Mouse (Mus musculus): ENCODE results near the gene Slc16a5. TPM values are rescaled to one million over a fixed set of nuclear protein-coding genes. Genes with fewer than 3 reads are reported as not detected.

Slc16a5 gene
- polyA plus RNA-seq, 1 experiment: not detected

- TF ChIP-seq CTCF (IDR thresholded peaks at IDR 0.05; ENCODE audit: borderline replicate concordance, extremely low read depth, insufficient read depth, insufficient read length) (no peak), POLR2A (IDR thresholded peaks at IDR 0.05; ENCODE audit: borderline replicate concordance, extremely low read depth, insufficient read depth, insufficient read length, poor library complexity, severe bottlenecking) (no peak)
- DNase-seq (ENCODE audit: low read depth): peak; percentile 14
Observed at GRCm38 (mm10) chr11:115511121-115511520, 48.8 kb downstream of the Slc16a5 start.

GRCm38 (mm10) chr11:115512004-115512403 is 49.7 kb downstream of the Slc16a5 start:
- no peak for TF ChIP-seq CTCF (IDR thresholded peaks at IDR 0.05; ENCODE audit: borderline replicate concordance, extremely low read depth, insufficient read depth, insufficient read length)
- peak; percentile 72 for DNase-seq (ENCODE audit: low read depth)

- TF ChIP-seq CTCF (IDR thresholded peaks at IDR 0.05; ENCODE audit: borderline replicate concordance, extremely low read depth, insufficient read depth, insufficient read length) (no peak), POLR2A (IDR thresholded peaks at IDR 0.05; ENCODE audit: borderline replicate concordance, extremely low read depth, insufficient read depth, insufficient read length, poor library complexity, severe bottlenecking) (no peak)
- DNase-seq (ENCODE audit: low read depth): peak; percentile 45
Observed at GRCm38 (mm10) chr11:115512407-115513183, 50.3 kb downstream of the Slc16a5 start.

GRCm38 (mm10) chr11:115513271-115514237 is 51.3 kb downstream of the Slc16a5 start:
- peak; percentile 77 for DNase-seq (ENCODE audit: low read depth)
- peak; percentile 12; the same call in 1 of the 2 replicates for TF ChIP-seq POLR2A (IDR thresholded peaks at IDR 0.05; ENCODE audit: borderline replicate concordance, extremely low read depth, insufficient read depth, insufficient read length, poor library complexity, severe bottlenecking)
- TF ChIP-seq CTCF (IDR thresholded peaks at IDR 0.05; ENCODE audit: borderline replicate concordance, extremely low read depth, insufficient read depth, insufficient read length): no peak

- TF ChIP-seq POLR2A (IDR thresholded peaks at IDR 0.05; ENCODE audit: borderline replicate concordance, extremely low read depth, insufficient read depth, insufficient read length, poor library complexity, severe bottlenecking) (peak; percentile 96; the same call in 1 of the 2 replicates), CTCF (IDR thresholded peaks at IDR 0.05; ENCODE audit: borderline replicate concordance, extremely low read depth, insufficient read depth, insufficient read length) (no peak)
- peak; percentile 98 for DNase-seq (ENCODE audit: low read depth)
Observed at GRCm38 (mm10) chr11:115514238-115514663, 52.0 kb downstream of the Slc16a5 start, which contains the start of gene Jpt1. Gene Jpt1 (minus strand): TSS chr11:115514387.

GRCm38 (mm10) chr11:115515021-115515420 is 52.7 kb downstream of the Slc16a5 start:
- TF ChIP-seq CTCF (IDR thresholded peaks at IDR 0.05; ENCODE audit: borderline replicate concordance, extremely low read depth, insufficient read depth, insufficient read length): no peak
- no peak for TF ChIP-seq POLR2A (IDR thresholded peaks at IDR 0.05; ENCODE audit: borderline replicate concordance, extremely low read depth, insufficient read depth, insufficient read length, poor library complexity, severe bottlenecking)
- DNase-seq (ENCODE audit: low read depth): no peak

- no peak for TF ChIP-seq POLR2A (IDR thresholded peaks at IDR 0.05; ENCODE audit: borderline replicate concordance, extremely low read depth, insufficient read depth, insufficient read length, poor library complexity, severe bottlenecking)
- TF ChIP-seq CTCF (IDR thresholded peaks at IDR 0.05; ENCODE audit: borderline replicate concordance, extremely low read depth, insufficient read depth, insufficient read length): no peak
- no peak for DNase-seq (ENCODE audit: low read depth)
Observed at GRCm38 (mm10) chr11:115516942-115517341, 54.7 kb downstream of the Slc16a5 start.

GRCm38 (mm10) chr11:115518693-115519092 is 56.4 kb downstream of the Slc16a5 start:
- DNase-seq (ENCODE audit: low read depth): no peak
- TF ChIP-seq CTCF (IDR thresholded peaks at IDR 0.05; ENCODE audit: borderline replicate concordance, extremely low read depth, insufficient read depth, insufficient read length): no peak
- no peak for TF ChIP-seq POLR2A (IDR thresholded peaks at IDR 0.05; ENCODE audit: borderline replicate concordance, extremely low read depth, insufficient read depth, insufficient read length, poor library complexity, severe bottlenecking)

GRCm38 (mm10) chr11:115519581-115519980 is 57.3 kb downstream of the Slc16a5 start:
- no peak for DNase-seq (ENCODE audit: low read depth)
- TF ChIP-seq POLR2A (IDR thresholded peaks at IDR 0.05; ENCODE audit: borderline replicate concordance, extremely low read depth, insufficient read depth, insufficient read length, poor library complexity, severe bottlenecking) (no peak), CTCF (IDR thresholded peaks at IDR 0.05; ENCODE audit: borderline replicate concordance, extremely low read depth, insufficient read depth, insufficient read length) (no peak)

GRCm38 (mm10) chr11:115520218-115520617 is 57.9 kb downstream of the Slc16a5 start:
- TF ChIP-seq CTCF (IDR thresholded peaks at IDR 0.05; ENCODE audit: borderline replicate concordance, extremely low read depth, insufficient read depth, insufficient read length) (no peak), POLR2A (IDR thresholded peaks at IDR 0.05; ENCODE audit: borderline replicate concordance, extremely low read depth, insufficient read depth, insufficient read length, poor library complexity, severe bottlenecking) (no peak)
- no peak for DNase-seq (ENCODE audit: low read depth)

- DNase-seq (ENCODE audit: low read depth): no peak
Observed at GRCm38 (mm10) chr11:115521080-115521479, 58.8 kb downstream of the Slc16a5 start.

More at GRCm38 (mm10) chr11:115521080-115521479, 58.8 kb downstream of the Slc16a5 start:
- TF ChIP-seq CTCF (IDR thresholded peaks at IDR 0.05; ENCODE audit: borderline replicate concordance, extremely low read depth, insufficient read depth, insufficient read length) (no peak), POLR2A (IDR thresholded peaks at IDR 0.05; ENCODE audit: borderline replicate concordance, extremely low read depth, insufficient read depth, insufficient read length, poor library complexity, severe bottlenecking) (no peak)

Data from brain, embryonic 14.5 days (tissue).